8 mouse cellular contexts compared by ENCODE assay signal in the genomic region with DNA sequence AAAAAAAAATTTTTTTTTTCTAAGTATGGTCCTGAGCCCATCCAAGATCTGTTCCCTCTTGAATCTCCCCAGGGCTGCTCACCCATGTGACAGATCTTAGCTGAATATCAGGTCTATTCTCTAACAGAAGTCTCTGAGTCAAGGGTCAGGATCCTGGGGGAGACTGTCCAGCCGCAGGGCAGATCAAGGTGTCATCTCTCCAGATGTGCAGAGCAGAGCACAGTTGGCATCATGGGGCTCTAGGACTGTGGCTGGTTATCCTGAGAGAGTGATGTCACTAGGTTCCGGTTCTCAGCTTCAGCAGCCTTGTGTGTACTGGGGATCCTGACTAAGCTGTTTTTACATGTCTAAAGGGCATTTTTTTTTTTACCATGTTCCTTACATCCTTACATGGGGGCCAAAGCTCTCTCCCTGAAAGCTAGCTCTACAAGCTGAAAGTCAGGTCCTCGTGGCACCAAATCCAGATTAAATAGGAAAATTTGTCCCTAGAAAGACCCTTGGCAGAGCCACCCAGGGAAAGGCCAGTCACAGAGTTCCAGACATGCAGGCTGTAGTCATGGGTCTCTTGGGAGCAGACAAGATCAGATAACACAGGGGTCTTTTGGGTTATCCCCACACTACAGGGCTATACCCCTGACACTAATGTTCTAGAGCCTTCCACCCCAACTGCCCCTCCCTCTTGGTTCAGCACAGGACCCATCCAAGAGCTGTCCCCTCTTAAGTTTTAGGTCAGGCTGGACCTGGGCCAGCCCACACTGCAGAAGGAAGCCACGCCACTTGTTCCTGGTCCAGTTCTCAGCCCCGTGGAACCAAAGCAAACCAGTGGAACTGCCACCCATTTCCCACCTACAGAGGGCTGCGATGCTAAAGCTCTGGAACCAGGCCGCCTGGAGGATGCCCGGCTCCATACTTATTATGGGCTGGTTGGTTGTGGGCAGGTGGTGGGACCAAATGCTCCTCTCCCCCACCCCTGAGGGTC. TPM values are rescaled to one million over a fixed set of nuclear protein-coding genes. Genes with fewer than 3 reads are reported as not detected.
DNase-seq lines count a peak whose midpoint lies in the region; ATAC-seq lines count a peak whose summit lies in the region.

No protein-coding gene starts in this region.

- DNase-seq in heart, adult 8-10 months (ENCODE audit: low spot score): peak; percentile 20
- no peak for DNase-seq in heart, postnatal 4 days
- DNase-seq in midbrain, embryonic 11.5 days (ENCODE audit: low spot score, missing footprints): no peak
- DNase-seq in cerebellum, adult 9-11 months: no peak
- no peak for DNase-seq in B cell, adult 2 months
- DNase-seq in thymus, adult 18-20 months: no peak

- no peak overlapping the region for H3K9ac ChIP-seq in embryonic facial prominence, embryonic 15.5 days
- peak overlapping the region; percentile 60 for H3K9ac ChIP-seq in hindbrain, embryonic 16.5 days (ENCODE audit: low read depth, low read length)
- peak overlapping the region; percentile 55 for H3K9ac ChIP-seq in midbrain, embryonic 11.5 days (ENCODE audit: low read length)

- peaks cover 39% of the 10 kb centered on the region for H3K4me1 ChIP-seq in embryonic facial prominence, embryonic 15.5 days
- H3K4me1 ChIP-seq in hindbrain, embryonic 16.5 days (ENCODE audit: control insufficient read depth, insufficient read depth, low read depth, low read length): peaks cover 11% of the 10 kb centered on the region
- peaks cover 47% of the 10 kb centered on the region for H3K4me1 ChIP-seq in midbrain, embryonic 11.5 days (ENCODE audit: control insufficient read depth, insufficient read depth, low read length)

- 64% methylated on average over 8 of the region's 8 CpGs for WGBS in embryonic facial prominence, embryonic 15.5 days
- 72% methylated on average over 8 of the region's 8 CpGs for WGBS in hindbrain, embryonic 16.5 days
- 74% methylated on average over 8 of the region's 8 CpGs for WGBS in midbrain, embryonic 11.5 days

- H3K9me3 ChIP-seq in embryonic facial prominence, embryonic 15.5 days (replicated peaks): no peaks in the 10 kb centered on the region
- no peaks in the 10 kb centered on the region for H3K9me3 ChIP-seq in hindbrain, embryonic 16.5 days (ENCODE audit: control insufficient read depth, low read length)
- no peaks in the 10 kb centered on the region for H3K9me3 ChIP-seq in midbrain, embryonic 11.5 days (ENCODE audit: control insufficient read depth, low read length)

- peak overlapping the region; percentile 54 for H3K4me2 ChIP-seq in embryonic facial prominence, embryonic 15.5 days (replicated peaks)
- H3K4me2 ChIP-seq in hindbrain, embryonic 16.5 days (ENCODE audit: low read length): peak overlapping the region; percentile 59
- H3K4me2 ChIP-seq in midbrain, embryonic 11.5 days: peak overlapping the region; percentile 37

- ATAC-seq in embryonic facial prominence, embryonic 15.5 days (ENCODE audit: insufficient number of reproducible peaks, low FRiP score, low TSS enrichment, low read depth): no peak
- peak; percentile 21 for ATAC-seq in hindbrain, embryonic 16.5 days
- no peak for ATAC-seq in midbrain, embryonic 11.5 days (ENCODE audit: low FRiP score)

- no peaks in the 10 kb centered on the region for H3K27me3 ChIP-seq in embryonic facial prominence, embryonic 15.5 days
- no peaks in the 10 kb centered on the region; the same call in 1 of the 2 replicates for H3K27me3 ChIP-seq in hindbrain, embryonic 16.5 days (replicated peaks; ENCODE audit: control insufficient read depth, insufficient read depth, low read length)
- H3K27me3 ChIP-seq in midbrain, embryonic 11.5 days (ENCODE audit: control insufficient read depth, insufficient read depth, low read length): no peaks in the 10 kb centered on the region; the same call in none of the 2 replicates

- H3K4me3 ChIP-seq in embryonic facial prominence, embryonic 15.5 days (replicated peaks): no peak overlapping the region
- H3K4me3 ChIP-seq in hindbrain, embryonic 16.5 days (ENCODE audit: low read length): no peak overlapping the region
- no peak overlapping the region for H3K4me3 ChIP-seq in midbrain, embryonic 11.5 days (ENCODE audit: low read depth, low read length)

- H3K36me3 ChIP-seq in embryonic facial prominence, embryonic 15.5 days: no peaks in the 10 kb centered on the region
- H3K36me3 ChIP-seq in hindbrain, embryonic 16.5 days (ENCODE audit: control insufficient read depth, insufficient read depth, low read length): no peaks in the 10 kb centered on the region
- no peaks in the 10 kb centered on the region for H3K36me3 ChIP-seq in midbrain, embryonic 11.5 days (ENCODE audit: control insufficient read depth, insufficient read depth, low read length)

- peak overlapping the region; percentile 79 for H3K27ac ChIP-seq in embryonic facial prominence, embryonic 15.5 days (replicated peaks)
- H3K27ac ChIP-seq in hindbrain, embryonic 16.5 days (ENCODE audit: low read depth, low read length): peak overlapping the region; percentile 57; the same call in 1 of the 2 replicates
- H3K27ac ChIP-seq in midbrain, embryonic 11.5 days (ENCODE audit: low read depth, low read length): peak overlapping the region; percentile 54; the same call in 1 of the 2 replicates

RNA-seq across cellular contexts. Expression of gene 1700001O22Rik, which starts 20.9 kb away (rescaled TPM):
- total RNA-seq in heart, adult 8-10 months (2022): 1 to 10 TPM in 1 of 4 experiments, under 1 TPM in 3; 0.24 to 1.2 (median 0.55) TPM
- 1 to 10 TPM; 2.6 to 4.0 TPM for total RNA-seq in heart, postnatal 4 days (2021)
- polyA plus RNA-seq in embryonic facial prominence, embryonic 15.5 days (2015; fragmentation: Nextera tagmentation; extraction: Ambion mirVana): 2.7 and 3.7 TPM in 2 replicates
- 1.4 and 1.5 TPM in 2 replicates for polyA plus RNA-seq in hindbrain, embryonic 16.5 days (2015; fragmentation: Nextera tagmentation; extraction: Ambion mirVana)
- 1.5 and 2.5 TPM in 2 replicates for polyA plus RNA-seq in midbrain, embryonic 11.5 days (2014; fragmentation: Nextera tagmentation; extraction: Ambion mirVana)

RNA-seq across cellular contexts. Expression of gene Ntmt1, which starts 25.0 kb away (rescaled TPM):
- 10 to 100 TPM; 23.8 to 27.7 (median 25.3) TPM for total RNA-seq in heart, adult 8-10 months (2022)
- total RNA-seq in heart, postnatal 4 days (2021): 10 to 100 TPM; 51.7 to 54.5 TPM
- 85.9 and 87.0 TPM in 2 replicates for polyA plus RNA-seq in embryonic facial prominence, embryonic 15.5 days (2015; fragmentation: Nextera tagmentation; extraction: Ambion mirVana)
- 99.3 and 108 TPM in 2 replicates for polyA plus RNA-seq in hindbrain, embryonic 16.5 days (2015; fragmentation: Nextera tagmentation; extraction: Ambion mirVana)
- 98.7 and 107 TPM in 2 replicates for polyA plus RNA-seq in midbrain, embryonic 11.5 days (2014; fragmentation: Nextera tagmentation; extraction: Ambion mirVana)

RNA-seq across cellular contexts. Expression of gene Asb6, which starts 47.5 kb away (rescaled TPM):
- 10 to 100 TPM in 1 of 4 experiments, 1 to 10 TPM in 3; 8.4 to 11.3 (median 8.7) TPM for total RNA-seq in heart, adult 8-10 months (2022)
- total RNA-seq in heart, postnatal 4 days (2021): 10 to 100 TPM; 11.7 to 13.2 TPM
- polyA plus RNA-seq in embryonic facial prominence, embryonic 15.5 days (2015; fragmentation: Nextera tagmentation; extraction: Ambion mirVana): 37.8 and 37.9 TPM in 2 replicates
- 44.9 and 47.2 TPM in 2 replicates for polyA plus RNA-seq in hindbrain, embryonic 16.5 days (2015; fragmentation: Nextera tagmentation; extraction: Ambion mirVana)
- 23.0 and 31.0 TPM in 2 replicates for polyA plus RNA-seq in midbrain, embryonic 11.5 days (2014; fragmentation: Nextera tagmentation; extraction: Ambion mirVana)

RNA-seq across cellular contexts. Expression of gene Prrx2, which starts 52.2 kb away (rescaled TPM):
- under 1 TPM; 0.28 to 1.00 (median 0.73) TPM for total RNA-seq in heart, adult 8-10 months (2022)
- 1 to 10 TPM; 8.7 to 9.4 TPM for total RNA-seq in heart, postnatal 4 days (2021)
- 77.3 and 88.8 TPM in 2 replicates for polyA plus RNA-seq in embryonic facial prominence, embryonic 15.5 days (2015; fragmentation: Nextera tagmentation; extraction: Ambion mirVana)
- 2.3 and 2.5 TPM in 2 replicates for polyA plus RNA-seq in hindbrain, embryonic 16.5 days (2015; fragmentation: Nextera tagmentation; extraction: Ambion mirVana)
- 20.1 and 24.4 TPM in 2 replicates for polyA plus RNA-seq in midbrain, embryonic 11.5 days (2014; fragmentation: Nextera tagmentation; extraction: Ambion mirVana)
